Comparison of ENCODE assay signal across 29 mouse cellular contexts in genomic region chr11:68029079-68029478, GRCm38 (mm10).
DNase-seq lines count a peak whose midpoint lies in the region; ATAC-seq lines count a peak whose summit lies in the region.
"Had no signal": no experiment of that assay in that cellular context is flagged by ENCODE, and none has a peak within 500 bp of the region (broad histone marks: within the 10 kb centered on the region; RNA-seq: fewer than 3 reads in every experiment).

No protein-coding gene starts in this region.

- no peaks in the 10 kb centered on the region for H3K9me3 ChIP-seq in kidney, embryonic 14.5 days (ENCODE audit: control insufficient read depth, low read length)
- no peaks in the 10 kb centered on the region for H3K9me3 ChIP-seq in midbrain, embryonic 10.5 days (replicated peaks)
- H3K9me3 ChIP-seq in midbrain, embryonic 15.5 days: no peaks in the 10 kb centered on the region
- H3K9me3 ChIP-seq: embryonic facial prominence, embryonic 10.5 days; embryonic facial prominence, embryonic 15.5 days; hindbrain, embryonic 15.5 days; limb, embryonic 10.5 days; limb, embryonic 15.5 days; megakaryocyte, embryonic 14.5 days; midbrain, embryonic 13.5 days; stomach, embryonic 15.5 days had no signal

- H3K27me3 ChIP-seq in kidney, embryonic 14.5 days (ENCODE audit: control insufficient read depth, insufficient read depth, low read length): no peaks in the 10 kb centered on the region
- no peaks in the 10 kb centered on the region for H3K27me3 ChIP-seq in midbrain, embryonic 10.5 days (ENCODE audit: low read depth, poor library complexity, severe bottlenecking)
- H3K27me3 ChIP-seq in midbrain, embryonic 15.5 days (replicated peaks): no peaks in the 10 kb centered on the region
- H3K27me3 ChIP-seq: CH12.LX; embryonic facial prominence, embryonic 15.5 days; hindbrain, embryonic 15.5 days; limb, embryonic 15.5 days; megakaryocyte, embryonic 14.5 days; midbrain, embryonic 13.5 days; stomach, embryonic 15.5 days had no signal

- ATAC-seq in kidney, embryonic 14.5 days (ENCODE audit: low FRiP score, low TSS enrichment): no peak
- no peak for ATAC-seq in midbrain, embryonic 15.5 days (replicated peaks)
- ATAC-seq: activated CD4-positive, CD25-positive, alpha-beta regulatory T cell, adult 4 months; forebrain, embryonic 14.5 days; midbrain, embryonic 13.5 days had no signal

- H3K4me2 ChIP-seq in kidney, embryonic 14.5 days (replicated peaks; ENCODE audit: low read depth, low read length): no peak overlapping the region
- no peak overlapping the region for H3K4me2 ChIP-seq in midbrain, embryonic 15.5 days
- H3K4me2 ChIP-seq: embryonic facial prominence, embryonic 15.5 days; heart, embryonic 11.5 days; hindbrain, embryonic 15.5 days; limb, embryonic 15.5 days; midbrain, embryonic 13.5 days; stomach, embryonic 15.5 days had no signal

- H3K27ac ChIP-seq in kidney, embryonic 14.5 days (ENCODE audit: low read depth, low read length): peak overlapping the region; percentile 39; the same call in 1 of the 2 replicates
- 0 out of 2 replicates have a peak overlapping the region, but pooled peaks have one; percentile 6 for H3K27ac ChIP-seq in midbrain, embryonic 10.5 days (replicated peaks)
- no peak overlapping the region for H3K27ac ChIP-seq in midbrain, embryonic 15.5 days
- H3K27ac ChIP-seq: embryonic facial prominence, embryonic 10.5 days; embryonic facial prominence, embryonic 15.5 days; hindbrain, embryonic 15.5 days; limb, embryonic 10.5 days; limb, embryonic 15.5 days; midbrain, embryonic 13.5 days; stomach, embryonic 15.5 days had no signal

- no peaks in the 10 kb centered on the region for H3K36me3 ChIP-seq in kidney, embryonic 14.5 days (ENCODE audit: control insufficient read depth, insufficient read depth, low read length)
- no peaks in the 10 kb centered on the region for H3K36me3 ChIP-seq in midbrain, embryonic 10.5 days
- no peaks in the 10 kb centered on the region for H3K36me3 ChIP-seq in midbrain, embryonic 15.5 days (replicated peaks)
- H3K36me3 ChIP-seq: embryonic facial prominence, embryonic 10.5 days; embryonic facial prominence, embryonic 15.5 days; hindbrain, embryonic 15.5 days; limb, embryonic 10.5 days; limb, embryonic 15.5 days; midbrain, embryonic 13.5 days; stomach, embryonic 15.5 days had no signal

- WGBS in kidney, embryonic 14.5 days: 24% methylated on average over 4 of the region's 4 CpGs
- 81% methylated on average over 4 of the region's 4 CpGs for WGBS in midbrain, embryonic 10.5 days
- 80% methylated on average over 4 of the region's 4 CpGs for WGBS in midbrain, embryonic 15.5 days

- H3K9ac ChIP-seq in kidney, embryonic 14.5 days (ENCODE audit: low read depth, low read length): no peak overlapping the region
- H3K9ac ChIP-seq in midbrain, embryonic 15.5 days: no peak overlapping the region
- H3K9ac ChIP-seq: embryonic facial prominence, embryonic 15.5 days; hindbrain, embryonic 15.5 days; limb, embryonic 15.5 days; midbrain, embryonic 13.5 days; stomach, embryonic 15.5 days had no signal

- peaks cover 16% of the 10 kb centered on the region; the same call in 1 of the 2 replicates for H3K4me1 ChIP-seq in kidney, embryonic 14.5 days (ENCODE audit: control insufficient read depth, insufficient read depth, low read length)
- peaks cover 21% of the 10 kb centered on the region for H3K4me1 ChIP-seq in midbrain, embryonic 10.5 days
- no peaks in the 10 kb centered on the region for H3K4me1 ChIP-seq in midbrain, embryonic 15.5 days
- H3K4me1 ChIP-seq: embryonic facial prominence, embryonic 15.5 days; hindbrain, embryonic 15.5 days had no signal

- no peak overlapping the region for H3K4me3 ChIP-seq in kidney, embryonic 14.5 days (ENCODE audit: low read length)
- H3K4me3 ChIP-seq in midbrain, embryonic 10.5 days: no peak overlapping the region
- H3K4me3 ChIP-seq in midbrain, embryonic 15.5 days: no peak overlapping the region
- H3K4me3 ChIP-seq: embryonic facial prominence, embryonic 10.5 days; embryonic facial prominence, embryonic 15.5 days; hindbrain, embryonic 15.5 days; limb, embryonic 10.5 days; limb, embryonic 15.5 days; megakaryocyte, embryonic 14.5 days; midbrain, embryonic 13.5 days; stomach, embryonic 15.5 days had no signal

- DNase-seq in embryo, embryonic 11 days: peak; percentile 37
- no peak for DNase-seq in embryo, embryonic 10.5 days (ENCODE audit: low spot score)
- DNase-seq in kidney, postnatal 4 days: no peak
- DNase-seq in midbrain, embryonic 10.5 days (ENCODE audit: low spot score): no peak
- DNase-seq in thymus, postnatal 36 days: no peak
- no peak for DNase-seq in cerebellum, postnatal 10 days
- DNase-seq: adrenal gland, adult 8-10 months; cerebellum, adult 11-12 months; cerebellum, adult 9-11 months; gastrocnemius, postnatal 14 days; kidney, adult 2 months; lung, adult 18-20 months; lung, postnatal 4 days; right cerebral cortex, postnatal 25 days; thymus, postnatal 14 days had no signal
